Mouse (Mus musculus) cerebellum, postnatal 14 days (tissue): ENCODE data around the gene Wwox.

Experiments used
- DNase-seq, 2 experiments: peaks; one replicate each; pipeline ENCODE4 v3.0.0; 2021; ENCODE audit warnings: mixed read lengths in 2 of 2

The Wwox gene

DNA sequence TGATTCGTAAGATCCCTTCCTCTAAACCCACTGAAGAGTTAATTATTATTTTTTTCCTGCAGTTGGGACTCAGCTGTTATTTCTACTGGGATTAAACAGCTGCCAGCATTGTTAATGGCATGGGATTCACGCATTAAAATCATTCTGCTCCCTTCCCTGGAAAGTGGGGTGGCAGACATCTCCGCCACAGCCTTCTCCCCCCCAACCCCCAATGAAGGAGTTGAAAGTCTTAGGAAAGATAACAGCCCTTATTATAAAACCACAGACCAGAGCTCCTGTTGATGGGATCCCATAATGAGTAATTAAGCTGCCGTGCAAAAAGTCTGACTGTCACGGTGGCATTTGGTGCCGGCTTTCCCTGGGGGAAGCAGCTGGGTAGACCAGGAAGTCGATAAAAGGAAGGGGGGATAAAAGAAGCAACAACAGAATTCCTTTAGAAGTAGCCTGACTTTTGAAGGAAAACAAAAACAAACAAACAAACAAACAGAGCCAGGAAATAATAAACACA lies 694.3 kb downstream of the Wwox start:
- no peak for DNase-seq

DNA sequence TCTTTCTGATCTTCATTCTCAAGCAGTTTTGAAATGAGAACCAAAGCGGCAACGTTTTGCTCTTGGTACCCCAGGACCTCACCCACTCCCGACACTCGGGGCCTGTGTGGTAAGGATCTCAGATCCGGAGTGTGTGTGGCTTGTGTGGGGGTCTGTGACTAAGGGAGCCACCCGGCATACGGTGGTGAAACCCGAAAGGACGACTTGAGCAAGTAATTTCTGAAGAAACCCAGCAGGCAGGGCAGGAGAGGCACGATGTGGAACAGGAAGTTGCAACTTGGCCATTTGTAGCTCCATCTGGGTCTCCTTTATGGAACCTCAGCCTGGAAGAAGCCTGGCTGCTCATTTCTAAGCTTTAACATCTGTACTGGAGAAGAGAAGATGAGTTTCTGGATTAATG lies 697.4 kb downstream of the Wwox start:
- no peak for DNase-seq

DNA sequence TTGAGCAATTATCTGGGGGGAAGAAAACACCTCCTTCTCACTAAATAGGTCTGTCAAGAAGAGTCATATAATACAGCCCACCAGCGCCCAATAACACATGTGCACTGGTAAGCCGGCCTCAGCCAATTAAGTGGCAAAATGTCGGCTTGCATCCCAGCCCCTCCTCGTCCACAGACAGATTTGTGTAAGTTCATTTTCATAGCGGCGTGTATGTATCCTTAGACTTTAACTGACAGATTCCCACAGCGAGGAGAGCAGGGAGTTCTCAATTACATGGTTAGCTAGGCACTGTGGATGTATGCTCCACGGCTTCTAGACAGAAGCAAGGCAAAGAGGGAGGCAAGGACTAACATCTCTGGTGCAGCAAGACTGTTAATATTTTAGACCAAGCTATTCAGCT lies 702.2 kb downstream of the Wwox start:
- DNase-seq = no peak

DNA sequence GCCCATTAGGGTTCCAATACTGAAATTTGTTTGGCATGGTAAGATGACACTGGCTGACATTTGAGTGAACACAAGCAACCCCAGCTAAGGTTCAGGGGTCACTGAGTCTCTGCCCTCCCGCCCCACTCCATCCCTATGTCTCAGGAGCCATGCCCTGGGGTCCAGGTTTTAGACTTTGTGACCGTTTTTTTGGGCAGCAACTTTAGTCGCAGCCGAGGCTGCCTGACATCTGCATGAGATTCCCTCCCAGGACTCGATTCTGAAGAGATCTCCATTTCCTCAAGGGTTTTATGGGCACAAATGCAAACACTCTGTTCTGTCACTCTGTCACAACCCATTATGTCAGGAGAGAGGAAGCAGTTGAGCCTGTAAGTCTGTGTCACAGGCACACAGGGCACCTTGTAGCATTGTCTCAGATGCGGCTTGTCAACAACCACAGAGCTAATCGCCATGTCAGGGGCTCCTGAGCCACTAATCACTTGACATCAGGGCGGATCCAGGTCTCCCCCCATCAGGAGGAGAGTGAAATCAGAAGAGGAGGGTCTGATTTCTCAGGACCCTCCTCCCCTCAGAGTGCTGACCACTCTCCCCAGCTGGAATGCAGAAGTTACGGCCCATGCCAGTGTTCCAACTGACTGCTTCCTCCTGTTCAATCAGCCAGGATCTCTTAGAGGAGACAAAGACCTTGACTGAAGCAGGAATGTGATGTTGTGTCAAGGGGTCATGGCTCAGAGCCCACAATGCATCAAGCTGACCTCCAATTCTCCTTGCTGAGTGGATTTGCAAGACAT lies 704.3 kb downstream of the Wwox start:
- DNase-seq = no peak

DNA sequence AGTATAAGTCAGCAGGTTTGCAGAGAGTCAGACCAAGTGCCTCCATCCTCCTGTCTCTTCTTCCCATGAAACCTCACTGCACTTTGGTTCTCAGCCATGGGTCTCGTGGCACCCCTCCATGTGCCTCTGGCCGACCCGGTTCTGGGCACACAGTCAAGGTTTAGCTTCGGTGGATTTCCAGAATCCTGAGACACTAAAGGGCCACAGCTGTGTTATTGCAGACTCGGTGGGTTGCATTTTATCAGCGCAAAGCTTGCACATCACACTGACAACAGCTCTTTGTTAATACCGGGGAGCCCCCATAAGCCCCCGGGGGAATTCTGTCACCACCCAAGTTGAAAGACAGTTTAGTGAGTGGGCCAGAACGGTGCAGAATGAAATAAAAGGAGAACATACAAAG lies 707.6 kb downstream of the Wwox start:
- peak; percentile 38 to 57 for DNase-seq

DNA sequence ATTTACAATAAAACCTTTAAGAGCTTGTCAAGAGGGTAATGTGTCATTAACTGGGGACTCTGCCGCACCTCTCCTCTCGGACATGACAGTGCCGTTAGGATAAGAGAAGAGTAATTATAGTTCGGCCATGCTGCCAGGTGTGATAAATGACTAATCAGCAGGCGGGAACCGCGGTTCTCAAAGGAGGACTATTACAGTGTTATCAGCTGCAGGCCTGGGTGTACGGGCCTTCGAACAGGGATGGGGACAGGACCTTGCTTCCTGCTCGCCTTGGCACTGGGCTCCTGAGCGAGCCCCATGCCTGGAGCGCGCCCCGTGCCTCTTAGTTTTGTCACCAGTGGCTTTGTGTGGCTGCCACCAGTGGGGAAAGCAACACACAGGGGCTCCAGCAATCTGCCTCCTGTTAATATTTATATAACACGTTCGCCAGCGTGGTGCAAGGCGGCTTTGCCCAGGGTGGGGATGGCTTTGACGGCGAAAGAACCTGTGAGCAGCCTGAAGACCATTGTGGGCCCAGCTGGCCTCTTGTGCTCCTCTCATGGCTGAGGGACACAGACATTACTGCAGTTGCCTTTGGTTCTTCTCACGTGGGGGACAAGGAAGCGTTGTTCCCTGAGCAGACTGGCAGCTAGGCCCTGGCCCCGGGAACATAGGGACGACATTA lies 711.1 kb downstream of the Wwox start:
- DNase-seq = no peak

DNA sequence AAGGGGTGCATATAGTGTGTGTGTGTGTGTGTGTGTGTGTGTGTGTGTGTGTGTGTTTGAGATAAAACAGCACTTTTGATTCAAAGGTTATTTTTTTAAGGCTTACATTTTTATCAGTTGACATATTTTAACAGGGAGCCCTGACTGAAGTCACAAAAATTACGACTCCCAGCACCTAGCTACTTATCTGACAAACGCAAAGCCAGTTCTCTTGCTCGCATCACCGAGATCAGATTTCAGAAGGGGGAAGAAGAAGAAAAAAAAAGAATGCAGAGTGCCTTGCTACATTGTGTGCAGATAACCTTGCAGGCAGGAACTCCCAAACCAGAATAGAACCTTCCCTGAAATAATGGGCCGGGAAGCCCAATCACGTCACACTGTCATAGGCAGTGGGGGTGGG lies 712.0 kb downstream of the Wwox start:
- DNase-seq = no peak

DNA sequence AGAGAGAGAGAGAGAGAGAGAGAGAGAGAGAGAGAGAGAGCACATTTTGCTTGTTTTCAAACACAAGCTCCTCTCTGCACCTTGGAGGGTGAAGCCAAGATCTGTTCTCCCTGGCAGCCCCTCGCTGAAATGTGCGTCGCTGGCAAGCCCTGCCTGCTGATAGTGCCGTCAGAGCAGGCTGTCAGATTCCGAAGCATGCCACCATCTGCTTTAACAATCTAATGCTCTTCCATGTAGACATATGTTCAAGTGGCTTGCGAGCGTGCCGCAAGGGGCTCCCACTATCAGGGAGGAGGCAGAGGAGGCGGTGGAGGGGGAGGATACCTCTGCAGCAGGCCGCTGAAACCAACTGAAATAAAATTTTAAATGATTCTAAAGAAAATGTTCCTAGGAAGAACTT lies 714.6 kb downstream of the Wwox start:
- DNase-seq = peak; percentile 86 to 90

DNA sequence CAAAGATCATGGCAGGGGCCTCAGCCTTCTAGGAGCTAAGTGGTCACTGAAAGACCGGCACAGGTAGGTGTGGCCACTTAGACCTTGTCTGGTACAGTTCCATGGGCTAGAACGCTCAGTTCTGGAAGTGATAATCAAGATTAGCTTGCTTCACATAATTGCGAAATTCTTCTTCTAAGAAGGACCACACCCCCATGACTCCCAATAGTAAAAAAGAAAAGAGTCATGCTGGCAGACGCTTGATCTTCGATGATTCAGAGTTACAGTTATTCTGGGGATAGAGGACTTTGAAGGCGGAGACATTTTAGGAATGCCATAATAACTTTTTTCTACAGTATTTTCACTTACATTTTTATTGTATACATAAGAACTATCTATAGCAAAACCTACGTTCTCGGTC lies 716.7 kb downstream of the Wwox start:
- no peak for DNase-seq

DNA sequence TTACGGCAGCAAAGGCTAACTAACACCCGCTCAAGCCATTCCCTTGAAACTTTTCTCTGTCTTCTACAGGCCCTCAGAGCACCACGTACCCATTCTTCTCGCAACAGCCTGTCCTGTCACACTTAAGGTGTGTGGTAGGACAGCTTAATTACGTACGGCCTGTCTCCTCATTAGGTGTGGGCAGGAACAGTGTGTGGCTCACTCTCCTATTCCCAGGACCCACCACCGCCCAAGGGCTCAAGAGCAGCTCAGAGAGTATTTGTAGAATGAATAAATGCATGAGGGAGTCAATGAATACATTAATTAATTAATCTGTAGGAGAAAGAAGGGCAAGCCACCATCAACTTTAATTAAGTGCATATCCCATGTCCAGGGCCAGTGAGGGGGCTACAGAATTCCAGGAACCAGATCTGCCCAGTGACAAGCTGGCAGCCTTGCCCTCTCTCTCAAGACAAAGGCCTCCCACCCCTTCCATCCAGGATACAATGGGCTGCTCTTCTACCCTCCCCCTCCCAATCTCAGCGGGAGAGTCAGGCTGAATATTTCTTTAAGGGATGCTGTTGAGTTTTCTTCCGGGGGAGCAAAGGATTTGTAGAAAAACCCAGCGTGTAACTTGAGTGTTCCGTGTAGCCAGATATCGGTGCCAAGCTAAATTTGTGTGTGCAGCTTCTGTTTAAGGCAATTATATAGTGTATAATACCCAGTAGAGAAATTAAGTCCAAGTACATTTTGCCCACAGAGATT lies 718.7 kb downstream of the Wwox start:
- no peak for DNase-seq

DNA sequence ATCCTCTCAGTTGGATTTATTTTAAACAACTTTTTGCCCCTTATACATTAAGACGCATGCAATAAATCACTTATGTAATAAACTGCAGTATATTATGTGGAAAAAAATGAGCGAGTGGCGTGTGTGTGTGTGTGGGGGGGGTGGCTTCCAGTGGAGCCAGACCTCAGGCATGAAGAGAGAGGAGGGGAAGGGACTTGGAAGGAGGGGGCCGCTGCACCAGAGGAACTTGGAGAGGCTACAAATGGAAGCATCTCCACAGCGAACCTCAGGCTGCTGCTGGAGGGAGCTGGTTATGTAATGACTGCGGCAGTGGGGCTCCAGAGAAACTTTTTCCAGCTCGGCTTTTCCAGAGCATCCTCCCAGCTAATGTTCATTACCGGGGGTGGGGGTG lies 719.3 kb downstream of the Wwox start:
- DNase-seq = peak in 1 of 2 experiments; percentile 20

DNA sequence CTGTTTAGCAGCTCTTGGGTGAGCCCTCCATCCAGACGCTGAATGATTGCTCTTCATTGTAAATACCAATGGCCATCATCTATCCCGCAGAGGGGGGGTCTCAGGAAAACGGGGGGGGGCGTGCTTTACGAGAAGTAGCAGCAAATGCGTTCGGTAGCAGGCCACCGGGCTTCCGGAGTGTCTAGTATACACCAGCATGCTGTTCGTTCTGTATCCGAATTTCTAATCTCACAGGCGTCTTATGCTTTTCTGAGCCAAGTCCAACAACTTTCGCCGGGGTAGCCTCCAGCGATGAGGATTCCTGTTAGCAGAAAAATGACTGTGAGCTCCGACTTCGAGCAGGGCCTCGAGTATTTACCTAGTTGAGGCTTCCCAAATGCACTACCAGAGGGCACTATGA lies 719.8 kb downstream of the Wwox start:
- DNase-seq = peak in 1 of 2 experiments; percentile 41

DNA sequence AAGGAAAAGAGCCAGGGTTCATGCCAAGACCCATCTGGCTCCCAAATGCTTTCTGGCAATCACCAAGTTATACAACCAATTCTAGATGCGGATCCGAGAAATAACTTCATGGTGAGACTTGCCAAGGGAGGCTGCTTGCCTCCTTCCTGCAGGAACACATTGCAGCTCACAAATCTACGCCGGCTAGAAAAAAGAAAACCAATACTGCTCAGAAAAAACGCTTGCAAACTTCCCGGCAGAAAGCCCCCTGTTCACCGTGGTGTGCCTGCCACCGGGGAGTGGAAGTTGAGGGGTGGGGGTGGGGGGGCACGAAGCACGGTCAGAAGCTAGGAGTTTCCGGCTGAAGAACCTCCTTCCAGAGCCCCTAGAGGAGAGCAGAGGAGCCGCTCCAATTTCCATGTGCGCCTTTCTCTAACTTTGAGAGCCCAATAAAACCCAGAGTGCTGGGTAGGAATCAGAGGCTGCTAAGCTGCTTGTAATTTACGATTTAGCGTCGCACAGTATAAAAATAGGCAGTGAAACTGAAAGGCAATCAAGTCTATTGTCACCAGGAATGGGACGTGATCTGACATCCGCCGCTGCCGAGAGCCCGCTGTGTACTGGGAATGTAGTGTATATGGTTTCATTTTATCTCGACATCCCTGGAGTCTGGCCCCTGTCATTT lies 720.4 kb downstream of the Wwox start:
- peak; percentile 33 to 59 for DNase-seq

DNA sequence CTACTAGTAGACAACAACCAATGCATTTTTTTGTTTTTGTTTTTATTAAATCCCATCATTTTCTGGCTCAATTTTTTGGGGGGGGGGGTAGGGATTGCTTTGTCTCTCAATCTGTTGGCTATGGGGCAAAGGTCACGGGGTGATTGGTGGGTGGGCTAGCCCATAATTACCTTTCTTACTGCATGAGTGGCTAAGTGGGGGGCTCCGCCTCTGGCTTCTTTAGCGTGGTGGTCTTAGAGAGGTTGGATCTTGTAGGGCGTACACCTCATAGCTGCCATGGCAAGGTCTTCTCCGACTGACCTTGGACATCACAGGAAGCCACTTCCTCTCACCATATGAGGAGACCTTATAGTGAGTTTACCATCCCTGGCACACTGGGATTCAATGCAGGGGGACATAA lies 721.0 kb downstream of the Wwox start:
- DNase-seq = no peak

DNA sequence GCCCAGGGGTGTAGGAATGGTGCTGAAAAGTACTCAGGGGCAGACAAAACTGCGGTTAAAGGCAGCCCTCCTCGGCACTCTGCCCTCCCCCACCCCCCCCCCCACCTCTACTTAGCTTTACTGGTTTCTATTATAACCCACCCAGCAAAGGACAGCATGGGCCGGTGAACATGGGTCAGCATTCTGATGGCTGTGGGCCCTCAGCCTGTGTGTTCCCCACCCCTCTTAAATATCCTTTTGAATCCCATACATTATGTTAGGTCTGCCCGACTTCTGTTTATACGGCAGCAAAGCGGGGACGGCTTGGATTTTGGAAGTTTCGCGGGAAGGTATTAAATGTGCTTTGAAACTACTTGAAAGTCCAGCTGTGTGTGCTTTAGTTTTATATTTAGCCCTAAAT lies 722.1 kb downstream of the Wwox start:
- no peak for DNase-seq

DNA sequence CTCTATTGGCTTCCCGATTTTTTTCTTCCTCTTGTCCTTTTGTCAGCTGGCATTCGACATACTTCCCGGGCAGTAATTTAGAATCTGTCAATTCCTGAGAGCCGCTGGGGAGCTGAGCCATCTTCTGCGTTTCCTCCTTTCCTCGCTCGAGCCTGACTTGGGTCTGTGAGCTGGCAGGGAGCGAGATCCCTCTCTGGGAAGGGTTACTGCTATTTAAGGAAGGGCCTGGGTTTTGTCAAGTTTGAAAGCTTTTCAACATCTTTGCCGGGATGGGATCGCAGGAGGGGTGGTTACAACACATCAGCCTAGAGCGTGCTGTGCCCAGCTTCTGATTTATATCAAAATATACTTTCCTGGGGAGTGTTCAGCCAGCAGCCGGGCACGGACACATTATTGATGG lies 725.4 kb downstream of the Wwox start:
- DNase-seq = no peak

DNA sequence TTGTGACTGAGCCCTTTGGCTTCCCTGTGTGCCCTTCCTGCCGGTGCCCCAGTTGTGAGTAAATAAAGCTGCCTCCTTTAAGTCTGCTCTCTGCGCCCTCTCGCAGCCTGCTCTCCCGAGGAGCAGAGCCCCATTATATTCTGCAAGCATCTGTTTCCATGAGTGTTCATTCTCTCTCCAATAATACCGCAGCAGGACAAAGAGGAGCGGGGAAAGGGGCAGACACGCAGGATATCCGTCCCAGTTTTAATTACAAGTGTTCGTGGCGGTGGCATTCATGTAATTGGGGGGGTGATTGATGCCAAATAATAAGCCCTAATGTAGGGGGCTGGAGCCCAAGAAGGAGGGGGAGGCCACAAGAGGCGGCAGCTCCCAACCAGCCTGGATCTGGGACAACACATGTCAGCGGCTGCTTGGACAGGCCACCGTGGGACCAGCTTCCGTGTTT lies 734.2 kb downstream of the Wwox start:
- no peak for DNase-seq

DNA sequence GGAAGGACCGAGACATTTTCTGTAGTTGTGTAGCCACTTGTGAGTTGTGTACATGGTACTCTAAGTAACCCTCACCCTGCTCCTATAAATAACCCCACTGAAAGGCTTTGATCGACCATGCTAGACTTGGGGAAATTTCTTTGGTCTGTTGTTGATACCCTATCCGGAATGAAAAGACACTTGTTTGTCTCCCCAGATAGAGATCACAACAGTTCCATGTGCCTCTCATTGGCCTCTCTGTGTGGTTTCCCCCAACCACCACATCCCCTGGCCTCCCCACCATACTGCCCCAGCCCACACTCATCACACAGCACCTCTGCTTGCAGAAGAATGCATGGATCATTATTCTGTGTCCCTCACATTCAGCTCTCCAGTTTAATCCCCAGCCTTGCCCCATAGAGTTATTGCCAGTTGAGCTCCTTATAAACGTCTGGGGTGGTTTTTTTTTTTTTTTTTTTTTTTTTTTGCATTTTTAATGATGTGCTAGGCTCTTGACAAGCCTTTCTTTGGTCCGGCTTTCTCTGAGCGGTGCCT lies 746.0 kb downstream of the Wwox start:
- no peak for DNase-seq

DNA sequence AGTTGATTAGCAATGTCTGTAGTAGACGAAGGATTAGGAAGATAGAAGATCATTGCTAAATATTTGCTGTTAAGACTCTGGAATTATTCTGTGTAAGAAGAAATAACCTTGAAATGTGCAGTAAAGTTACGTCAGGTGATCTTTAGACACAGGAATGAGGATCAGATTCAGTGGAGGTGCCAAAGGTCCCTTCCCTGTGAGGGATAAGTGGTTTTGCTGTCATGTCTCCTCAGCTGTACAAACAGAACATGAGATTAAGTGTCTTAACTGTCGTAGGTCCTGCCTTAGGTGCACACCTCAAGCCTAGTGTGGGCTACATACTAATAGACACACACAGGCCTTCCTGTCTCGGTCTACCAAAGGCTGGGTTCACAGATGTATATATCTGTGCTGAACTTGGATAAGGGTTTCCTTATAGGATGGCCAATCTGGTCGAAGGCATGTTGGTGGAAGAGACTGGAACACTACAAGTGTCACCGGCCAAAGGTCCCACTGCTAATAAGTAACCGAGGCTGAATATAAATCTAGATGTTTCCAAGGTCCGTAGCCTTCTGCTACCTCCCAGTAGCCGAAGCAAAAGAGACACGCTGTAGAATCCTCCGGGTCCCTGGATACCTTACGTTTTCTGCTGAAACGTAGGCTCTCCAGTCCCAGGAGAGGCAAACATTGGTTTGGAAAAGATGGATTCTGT lies 746.8 kb downstream of the Wwox start:
- no peak for DNase-seq

DNA sequence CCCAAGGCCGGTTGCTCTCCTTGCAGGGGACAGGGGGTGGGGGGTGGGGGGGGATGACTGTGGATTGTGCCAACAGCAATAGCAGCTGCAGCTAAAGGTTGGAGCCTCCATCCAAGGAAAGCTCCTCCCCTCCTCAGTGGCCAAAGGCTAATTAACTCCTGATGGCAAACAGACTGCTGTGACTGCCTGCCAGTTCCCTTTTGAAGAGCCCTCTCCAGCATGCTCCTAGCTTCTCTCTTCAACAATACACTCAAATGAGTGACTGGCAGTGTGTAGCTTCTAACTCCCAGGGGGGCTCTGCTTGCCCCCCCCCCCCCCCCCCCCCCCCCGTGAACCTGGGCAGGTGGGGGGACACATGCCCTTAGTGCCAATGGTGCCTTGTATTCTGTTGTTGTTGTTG lies 747.4 kb downstream of the Wwox start:
- DNase-seq = peak; percentile 26 to 34

DNA sequence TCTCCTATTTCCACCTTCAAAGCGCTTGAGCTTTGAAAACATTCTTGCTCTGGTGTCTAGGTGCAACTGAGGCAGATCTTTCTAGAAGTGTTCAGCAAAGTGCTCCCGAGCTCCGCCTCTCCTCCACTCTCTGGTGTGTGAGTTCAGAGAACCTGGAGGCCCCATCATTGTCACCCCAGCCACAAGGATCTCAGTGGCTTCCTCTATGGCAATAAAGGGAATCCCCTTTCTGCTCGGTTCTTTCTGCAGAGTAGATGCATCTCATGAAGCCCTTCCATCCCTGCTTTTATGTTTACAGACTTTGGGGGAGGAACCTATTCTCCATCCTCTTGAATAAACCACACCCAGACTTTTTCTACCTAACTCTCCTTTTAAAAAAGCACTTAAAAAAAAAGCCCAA lies 749.0 kb downstream of the Wwox start:
- DNase-seq = no peak

DNA sequence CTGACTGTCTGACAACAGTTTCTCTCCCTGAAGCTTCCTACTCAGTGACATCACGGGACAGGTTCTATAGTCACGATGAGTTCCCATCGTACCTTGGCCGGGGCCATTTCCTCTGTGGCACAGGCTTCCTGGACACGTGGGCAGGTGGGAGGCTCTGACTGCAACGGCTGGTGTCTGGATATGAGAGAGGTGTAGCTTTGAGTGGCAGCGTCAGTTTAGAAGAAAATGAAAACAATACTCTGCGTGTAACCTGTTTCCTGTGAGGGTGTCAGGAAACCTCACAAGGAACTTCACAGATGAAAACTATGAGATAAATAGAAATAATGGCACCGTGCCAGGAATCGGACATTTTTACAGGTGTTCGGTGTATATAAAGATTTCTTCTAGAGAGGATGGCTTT lies 750.4 kb downstream of the Wwox start:
- no peak for DNase-seq
